Mouse (Mus musculus) lung, adult 2 months (tissue): ENCODE results near the gene Crip1. TPM values are rescaled to one million over a fixed set of nuclear protein-coding genes. Genes with fewer than 3 reads are reported as not detected.

Source experiments
- DNase-seq: peaks from one replicate; pipeline ENCODE4 v3.0.0; 2022
- H3K4me1 ChIP-seq: fragments of 200-500 bp; 2 replicates; pipeline ENCODE4 v1.6.1; 2011; ENCODE audit warnings: low read length; ENCODE audit not compliant: control insufficient read depth, insufficient read depth
- H3K4me3 ChIP-seq: fragments of 200-500 bp; replicated peaks from 2 replicates; pipeline ENCODE3; 2011; ENCODE audit warnings: low read depth, mild to moderate bottlenecking, control low read depth, low read length; ENCODE audit errors: extremely low read depth
- CTCF ChIP-seq: fragments of 200-500 bp; IDR thresholded peaks from 2 replicates; pipeline ENCODE4 v1.5.1; 2011; ENCODE audit warnings: mild to moderate bottlenecking, low read length, control low read depth; ENCODE audit not compliant: insufficient read depth
- POLR2A ChIP-seq: fragments of 200-500 bp; IDR thresholded peaks from 2 replicates; pipeline ENCODE4 v1.6.1; 2011; ENCODE audit warnings: low read depth, mild to moderate bottlenecking, control low read depth, low read length, borderline replicate concordance; ENCODE audit errors: extremely low read depth
- WGBS: fragments of 180-500 bp; shearing (Covaris S2); methylation state at CpG from one replicate; pipeline ENCODE4 v1.1.7; 2018; 5-methylcytosine and 5-hydroxymethylcytosine counted together
- polyA plus RNA-seq: library from polyadenylated mRNA; depleted of rRNA; stranded (reverse); fragments of >200 nt; gene quantifications from 2 replicates; pipeline ENCODE4 v1.2.3, GENCODE M21; 2012

Crip1 gene
- polyA plus RNA-seq, 1 experiment: 1,492 TPM

DNA sequence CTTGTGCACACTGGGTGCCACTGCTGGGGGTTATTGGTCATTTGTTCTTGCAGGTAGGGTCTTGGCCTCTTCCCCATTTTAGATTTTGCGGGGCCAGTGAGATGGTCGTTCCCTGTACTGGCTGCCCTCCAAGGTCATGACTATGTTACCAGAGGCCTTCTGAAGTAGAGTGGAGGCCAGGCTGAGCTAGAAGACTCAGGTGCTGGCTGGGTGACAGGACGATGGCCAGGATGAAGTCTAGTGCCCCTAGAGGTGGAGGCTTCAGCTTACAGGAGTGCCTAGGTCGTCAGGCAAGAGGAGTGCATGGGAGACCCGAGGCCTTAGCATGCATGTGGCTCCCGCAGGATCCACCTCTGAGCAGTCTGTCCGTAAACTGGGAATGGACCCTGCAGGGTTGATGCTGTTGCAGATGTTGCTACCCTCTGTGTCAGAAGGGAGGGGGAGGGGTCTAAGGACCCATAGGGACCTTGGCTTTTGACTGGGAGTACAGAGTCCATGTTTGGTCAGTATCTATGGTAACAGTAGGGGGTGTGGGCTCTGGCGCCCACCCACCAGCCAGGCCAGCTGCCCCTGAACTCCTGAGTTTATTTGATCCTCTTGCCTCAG, 42.2 kb upstream of the Crip1 start:
- Histone ChIP-seq H3K4me1 (peaks cover 17% of the 10 kb centered on the region), H3K4me3 (no peak overlapping the region)
- no peak for DNase-seq
- WGBS: 69% methylated on average over 8 of the region's 8 CpGs
- TF ChIP-seq CTCF (peak; percentile 51), POLR2A (no peak)

GRCm38 (mm10) chr12:113106386-113106785, 39.7 kb upstream of the Crip1 start:
- DNase-seq: no peak
- 48% methylated on average over 6 of the region's 6 CpGs for WGBS
- TF ChIP-seq CTCF (no peak), POLR2A (no peak)
- Histone ChIP-seq H3K4me3 (no peak overlapping the region), H3K4me1 (peaks cover 12% of the 10 kb centered on the region)

GRCm38 (mm10) chr12:113107431-113108124, 38.5 kb upstream of the Crip1 start:
- no peak for DNase-seq
- H3K4me1 ChIP-seq: peaks cover 12% of the 10 kb centered on the region
- WGBS: 57% methylated on average over 4 of the region's 4 CpGs
- TF ChIP-seq POLR2A (no peak), CTCF (no peak)
- H3K4me3 ChIP-seq: no peak overlapping the region

DNA sequence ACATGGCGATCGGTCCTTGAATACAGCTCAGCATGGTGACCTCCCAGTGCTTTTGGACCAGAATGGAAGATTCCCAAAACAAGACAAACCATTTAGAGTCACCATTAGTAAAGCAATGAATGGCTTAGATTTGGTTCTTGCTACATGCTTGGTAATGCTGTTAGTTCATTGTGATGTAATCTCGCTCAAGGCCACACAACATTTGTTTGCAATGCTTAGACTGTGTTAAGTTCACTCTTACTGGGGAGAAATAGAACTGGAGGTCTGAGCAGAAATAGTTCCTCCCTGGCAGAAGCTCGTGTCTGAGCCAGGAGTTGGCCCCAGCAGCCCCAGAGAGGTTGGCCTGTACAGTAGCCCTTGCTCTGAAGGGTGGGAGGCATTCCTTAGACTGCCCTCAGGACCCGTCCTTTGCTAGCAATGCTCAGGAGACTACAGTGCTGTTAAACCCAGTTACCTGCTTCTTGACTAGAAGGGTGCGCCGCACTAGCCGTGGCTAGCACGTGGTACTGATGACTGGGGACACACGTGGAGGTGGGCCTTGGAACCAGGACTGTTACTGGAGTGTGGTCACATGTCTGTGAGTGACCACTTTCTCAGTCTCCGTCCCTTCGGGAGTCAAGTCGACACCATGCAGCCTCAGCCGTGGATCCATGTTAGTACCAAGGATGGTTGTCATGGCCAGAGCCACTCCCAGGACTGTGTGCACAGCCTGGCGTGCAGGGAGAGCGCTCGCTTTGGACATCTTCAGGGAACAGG, 37.4 kb upstream of the Crip1 start:
- no peak for DNase-seq
- TF ChIP-seq POLR2A: no peak
- no peak for TF ChIP-seq CTCF
- 77% methylated on average over 17 of the region's 17 CpGs for WGBS
- Histone ChIP-seq H3K4me3 (no peak overlapping the region), H3K4me1 (peaks cover 12% of the 10 kb centered on the region)

- Histone ChIP-seq H3K4me3 (no peak overlapping the region), H3K4me1 (peaks cover 10% of the 10 kb centered on the region)
- TF ChIP-seq POLR2A (no peak), CTCF (no peak)
- 76% methylated on average over 10 of the region's 10 CpGs for WGBS
- DNase-seq: no peak
Measured at GRCm38 (mm10) chr12:113109801-113110200, 36.3 kb upstream of the Crip1 start.

- DNase-seq: no peak
- H3K4me1 ChIP-seq: no peaks in the 10 kb centered on the region
- TF ChIP-seq CTCF: no peak
- 90% methylated on average over 4 of the region's 4 CpGs for WGBS
- no peak overlapping the region for H3K4me3 ChIP-seq
Measured at GRCm38 (mm10) chr12:113114141-113114540, 32.0 kb upstream of the Crip1 start.

DNA sequence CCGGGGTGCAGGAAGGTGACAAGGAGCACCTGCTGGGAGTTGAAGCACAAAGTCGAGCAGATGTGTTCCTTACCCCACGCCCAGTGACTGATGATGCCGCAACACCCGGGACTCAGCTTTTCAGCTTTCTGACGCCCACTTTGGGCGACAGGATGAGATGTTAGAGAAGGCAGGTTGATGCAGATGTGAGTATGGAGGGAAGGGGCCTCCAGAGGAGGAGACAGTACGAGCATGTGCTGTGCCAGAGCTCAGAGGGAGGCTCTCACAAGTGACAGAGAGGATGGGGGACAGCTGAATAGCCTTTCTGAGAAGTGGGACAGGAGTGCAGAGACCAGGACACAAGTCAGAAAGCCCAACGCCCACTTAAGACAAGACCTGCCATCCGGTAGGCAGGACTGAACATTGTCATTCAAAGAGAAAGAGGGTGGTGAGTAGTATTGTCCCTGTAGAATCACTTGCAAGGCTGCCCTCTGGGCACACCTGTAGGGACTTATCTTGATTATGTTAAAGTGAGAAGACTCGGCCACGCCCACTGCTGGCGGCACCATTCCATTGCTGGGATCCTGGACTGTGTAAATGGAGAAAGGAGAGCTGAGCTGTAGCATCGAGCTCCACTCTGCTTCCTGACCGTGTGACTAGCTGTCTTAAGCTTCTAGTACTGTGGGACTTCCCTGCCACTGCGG, 31.1 kb upstream of the Crip1 start:
- 77% methylated on average over 16 of the region's 16 CpGs for WGBS
- no peak for TF ChIP-seq CTCF
- TF ChIP-seq POLR2A: no peak

GRCm38 (mm10) chr12:113119516-113120410, 26.4 kb upstream of the Crip1 start:
- Histone ChIP-seq H3K4me1 (peaks cover 2% of the 10 kb centered on the region; the same call in 1 of the 2 replicates), H3K4me3 (no peak overlapping the region)
- 85% methylated on average over 20 of the region's 20 CpGs for WGBS
- TF ChIP-seq POLR2A: no peak
- TF ChIP-seq CTCF: peak; percentile 83
- peak; percentile 86 for DNase-seq

More for the DNA sequence above, 31.1 kb upstream of the Crip1 start:
- peaks cover 2% of the 10 kb centered on the region; the same call in 1 of the 2 replicates for H3K4me1 ChIP-seq
- DNase-seq: no peak
- no peak overlapping the region for H3K4me3 ChIP-seq

DNA sequence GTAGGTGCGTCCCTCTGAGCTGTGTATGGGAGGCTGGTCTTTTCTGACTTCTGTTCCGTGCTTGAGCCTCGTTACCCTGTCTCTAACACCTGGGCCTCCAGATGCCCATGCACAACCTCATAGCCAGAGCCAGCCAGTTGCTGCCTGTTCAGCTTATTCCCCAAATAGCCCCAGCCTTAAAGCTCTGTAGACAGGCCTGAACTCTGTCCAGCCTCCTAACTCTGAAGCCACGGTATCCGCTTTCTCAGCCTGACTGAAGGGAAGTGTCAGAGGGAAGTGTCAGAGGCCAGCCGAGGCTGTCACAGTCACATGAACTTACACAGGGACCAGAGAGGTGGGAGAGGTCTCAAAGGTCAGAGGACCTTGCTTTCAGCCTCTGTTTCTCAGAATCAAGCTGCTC, 21.4 kb upstream of the Crip1 start:
- no peak for DNase-seq
- Histone ChIP-seq H3K4me1 (peaks cover under 1% of the 10 kb centered on the region; the same call in 1 of the 2 replicates), H3K4me3 (no peak overlapping the region)
- TF ChIP-seq POLR2A (no peak), CTCF (no peak)
- WGBS: 75% methylated on average over 6 of the region's 6 CpGs
